Mouse (Mus musculus) E14TG2a.4 (cell line): ENCODE results near the gene Zic3.

Experiments
- CTCF ChIP-seq: conservative IDR thresholded peaks from 2 replicates; pipeline ENCODE4 v1.5.1; 2014; ENCODE audit warnings: low read length
- NANOG ChIP-seq: IDR thresholded peaks from 2 replicates; pipeline ENCODE4 v1.6.1; 2014; ENCODE audit warnings: borderline replicate concordance, low read length, mixed read lengths
- POU5F1 ChIP-seq: IDR thresholded peaks from 2 replicates; pipeline ENCODE4 v1.6.1; 2014; ENCODE audit warnings: low read length, borderline replicate concordance

DNA sequence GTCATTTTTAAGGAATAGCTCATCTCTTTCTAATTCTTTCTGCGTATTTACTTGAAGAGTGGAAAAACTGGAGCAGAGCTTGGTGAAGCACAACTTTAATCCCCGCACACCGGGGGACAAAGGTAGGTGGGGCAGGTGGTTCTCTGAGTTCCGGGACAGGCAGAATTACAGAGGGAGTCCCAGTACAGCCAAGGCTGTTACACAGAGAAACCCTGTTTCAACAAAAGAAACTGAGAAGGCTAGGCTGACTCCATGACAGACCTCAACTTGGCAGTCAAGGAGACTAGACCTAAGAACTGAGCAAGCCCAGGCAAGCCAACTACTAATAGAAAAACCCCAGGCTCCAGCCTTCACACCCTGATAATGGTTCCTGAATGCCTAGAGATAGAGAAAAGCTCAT lies 20.0 kb downstream of the Zic3 start:
- TF ChIP-seq CTCF (no peak), POU5F1 (no peak), NANOG (no peak)
